Mouse (Mus musculus): ENCODE measurements at regions not wholly inside any gene's neighbourhood (a gene's known extent, or its start where the extent isn't known, plus 50 kb on each side); places are given as distances from the start of the nearest gene placed in this dataset.

GRCm38 (mm10) chr17:9995321-9995720, 324.3 kb downstream of the Qk start:
- DNase-seq (ENCODE audit: extremely low spot score): no peak

- no peak for DNase-seq (ENCODE audit: extremely low spot score)
Measured at GRCm38 (mm10) chr17:9990744-9991143, 321.2 kb upstream of the Pabpc6 start.

- no peak for DNase-seq (ENCODE audit: extremely low spot score)
Measured at GRCm38 (mm10) chr17:9981273-9981672, 311.8 kb upstream of the Pabpc6 start.

- DNase-seq (ENCODE audit: extremely low spot score): no peak
Measured at GRCm38 (mm10) chr17:9976866-9977421, 307.4 kb upstream of the Pabpc6 start.

GRCm38 (mm10) chr17:9975995-9976394, 306.5 kb upstream of the Pabpc6 start:
- DNase-seq (ENCODE audit: extremely low spot score): no peak

GRCm38 (mm10) chr17:9975153-9975552, 305.6 kb upstream of the Pabpc6 start:
- no peak for DNase-seq (ENCODE audit: extremely low spot score)

GRCm38 (mm10) chr17:9967988-9968387, 298.5 kb upstream of the Pabpc6 start:
- DNase-seq (ENCODE audit: extremely low spot score): no peak

- DNase-seq (ENCODE audit: extremely low spot score): no peak
Measured at GRCm38 (mm10) chr17:9962893-9963436, 293.4 kb upstream of the Pabpc6 start.

GRCm38 (mm10) chr17:9948985-9949667, 279.6 kb upstream of the Pabpc6 start:
- no peak for DNase-seq (ENCODE audit: extremely low spot score)

- no peak for DNase-seq (ENCODE audit: extremely low spot score)
Measured at GRCm38 (mm10) chr17:9947609-9948008, 278.1 kb upstream of the Pabpc6 start.

GRCm38 (mm10) chr17:9944513-9944912, 275.0 kb upstream of the Pabpc6 start:
- no peak for DNase-seq (ENCODE audit: extremely low spot score)

- DNase-seq (ENCODE audit: extremely low spot score): no peak
Measured at GRCm38 (mm10) chr17:9942171-9942570, 272.7 kb upstream of the Pabpc6 start.

GRCm38 (mm10) chr17:9939576-9939975, 270.1 kb upstream of the Pabpc6 start:
- DNase-seq (ENCODE audit: extremely low spot score): no peak

GRCm38 (mm10) chr17:9938426-9938825, 268.9 kb upstream of the Pabpc6 start:
- DNase-seq (ENCODE audit: extremely low spot score): no peak

- no peak for DNase-seq (ENCODE audit: extremely low spot score)
Measured at GRCm38 (mm10) chr17:9937211-9937610, 267.7 kb upstream of the Pabpc6 start.

- DNase-seq (ENCODE audit: extremely low spot score): no peak
Measured at GRCm38 (mm10) chr17:9932186-9932585, 262.7 kb upstream of the Pabpc6 start.

- DNase-seq (ENCODE audit: extremely low spot score): no peak
Measured at GRCm38 (mm10) chr17:9931526-9931925, 262.0 kb upstream of the Pabpc6 start.

GRCm38 (mm10) chr17:9929448-9930088, 260.1 kb upstream of the Pabpc6 start:
- DNase-seq (ENCODE audit: extremely low spot score): no peak

- no peak for DNase-seq (ENCODE audit: extremely low spot score)
Measured at GRCm38 (mm10) chr17:9927724-9928123, 258.2 kb upstream of the Pabpc6 start.

- no peak for DNase-seq (ENCODE audit: extremely low spot score)
Measured at GRCm38 (mm10) chr17:9926308-9926707, 256.8 kb upstream of the Pabpc6 start.

GRCm38 (mm10) chr17:9921326-9921725, 251.8 kb upstream of the Pabpc6 start:
- DNase-seq (ENCODE audit: extremely low spot score): no peak

GRCm38 (mm10) chr17:9917031-9917430, 247.5 kb upstream of the Pabpc6 start:
- DNase-seq (ENCODE audit: extremely low spot score): no peak

- DNase-seq (ENCODE audit: extremely low spot score): no peak
Measured at GRCm38 (mm10) chr17:9910856-9911255, 241.3 kb upstream of the Pabpc6 start.
